Mouse (Mus musculus) B cell, adult (primary cell): ENCODE results near the gene Mlip. TPM values are rescaled to one million over a fixed set of nuclear protein-coding genes. Genes with fewer than 3 reads are reported as not detected.

Experiments used
- total RNA-seq: library from RNA; stranded (reverse); gene quantifications from 4 replicates; pipeline ENCODE4 v1.2.4, GENCODE M21; 2023; ENCODE audit not compliant: inconsistent age

The Mlip gene
- not detected in 4 replicates for total RNA-seq

GRCm38 (mm10) chr9:77352432-77353175 is at the start of gene Mlip:
Gene Mlip (minus strand): TSS chr9:77352969.

Other genes starting within 250 kb of the Mlip start
- gene Lrrc1, start 191.9 kb upstream of the Mlip start, total RNA-seq, result 5.9 to 8.1 TPM (median 6.8 TPM) in 4 replicates